Mouse (Mus musculus) heart, adult 2 months (tissue): ENCODE data around the gene Creb3l2. TPM values are rescaled to one million over a fixed set of nuclear protein-coding genes. Genes with fewer than 3 reads are reported as not detected.

Source experiments
- DNase-seq, 2 experiments: peaks; one replicate each; pipeline ENCODE4 v3.0.0; 2021
- H3K27ac ChIP-seq: fragments of 200-600 bp; 2 replicates; pipeline ENCODE4 v1.8.1; 2022
- H3K27me3 ChIP-seq: fragments of 200-500 bp; 2 replicates; pipeline ENCODE4 v1.6.1; 2012; ENCODE audit warnings: mild to moderate bottlenecking, low read length, inconsistent platforms, mixed read lengths; ENCODE audit not compliant: control insufficient read depth, insufficient read depth
- H3K36me3 ChIP-seq: fragments of 200-500 bp; 2 replicates; pipeline ENCODE4 v1.6.1; 2012; ENCODE audit warnings: low read length, inconsistent platforms; ENCODE audit not compliant: control insufficient read depth, insufficient read depth
- H3K4me1 ChIP-seq: fragments of 200-500 bp; 2 replicates; pipeline ENCODE4 v1.6.1; 2011; ENCODE audit warnings: low read length; ENCODE audit not compliant: control insufficient read depth, insufficient read depth
- H3K4me3 ChIP-seq: fragments of 200-600 bp; 2 replicates; pipeline ENCODE4 v1.8.1; 2022
- H3K79me2 ChIP-seq: fragments of 200-500 bp; replicated peaks from 2 replicates; pipeline ENCODE4 v1.6.1; 2012; ENCODE audit warnings: mild to moderate bottlenecking, inconsistent platforms, low read length, moderate library complexity, mixed read lengths; ENCODE audit not compliant: control insufficient read depth, insufficient read depth
- H3K9ac ChIP-seq: fragments of 200-500 bp; 2 replicates; pipeline ENCODE4 v1.6.1; 2012; ENCODE audit warnings: low read depth, mild to moderate bottlenecking, control low read depth, inconsistent platforms, low read length, mixed read lengths
- CTCF ChIP-seq: fragments of 200-600 bp; IDR thresholded peaks from 2 replicates; pipeline ENCODE4 v1.8.1; 2022; ENCODE audit warnings: antibody characterized with exemption, mild to moderate bottlenecking, moderate library complexity
- EP300 ChIP-seq: fragments of 200-500 bp; IDR thresholded peaks from 2 replicates; pipeline ENCODE4 v1.6.1; 2011; ENCODE audit warnings: low read depth, low read length, control low read depth; ENCODE audit not compliant: insufficient read depth
- POLR2A ChIP-seq: fragments of 200-500 bp; IDR thresholded peaks from 2 replicates; pipeline ENCODE4 v1.6.1; 2011; ENCODE audit warnings: mild to moderate bottlenecking, low read depth, low read length, control low read depth; ENCODE audit not compliant: insufficient read depth
- WGBS: fragments of 180-500 bp; shearing (Covaris S2); methylation state at CpG from one replicate; pipeline ENCODE4 v1.1.7; 2018; 5-methylcytosine and 5-hydroxymethylcytosine counted together
- intact Hi-C: fragments of 180-260 bp; cut with DNase I; formaldehyde crosslinking; loops from one replicate; pipeline ENCODE4 v1.15.1; 2025
- polyA plus RNA-seq: library from polyadenylated mRNA; depleted of rRNA; stranded (reverse); fragments of >200 nt; gene quantifications from 2 replicates; pipeline ENCODE4 v1.2.3, GENCODE M21; 2012
- total RNA-seq, 2 experiments: library from RNA; stranded (reverse); gene quantifications; 2 replicates each; pipeline ENCODE4 v1.2.3; 2021

Creb3l2 gene
- total and polyA plus RNA-seq, 3 experiments = 16.7 to 26.5 (median 20.5) TPM

DNA sequence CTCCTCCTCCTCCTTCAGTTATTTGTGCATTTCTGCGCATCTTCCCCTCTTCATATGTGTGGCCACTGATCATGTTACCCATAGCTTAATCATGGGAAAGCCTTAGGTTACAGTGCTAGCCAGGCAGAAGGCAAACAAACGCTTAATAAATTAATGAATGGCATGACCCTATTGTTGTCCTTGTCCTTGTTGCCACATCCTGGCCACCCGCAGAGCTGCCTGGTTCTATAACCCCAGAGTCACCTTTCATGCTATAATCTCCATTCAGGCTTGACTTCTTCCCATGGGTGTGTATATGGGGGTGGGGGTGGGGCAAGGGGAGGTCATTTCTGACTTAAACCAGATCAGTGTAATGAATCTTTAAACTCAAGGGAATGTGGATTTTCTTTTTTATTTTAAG is 37.6 kb downstream of the Creb3l2 start:
- DNase-seq = no peak
- no peak overlapping the region for H3K27ac ChIP-seq

DNA sequence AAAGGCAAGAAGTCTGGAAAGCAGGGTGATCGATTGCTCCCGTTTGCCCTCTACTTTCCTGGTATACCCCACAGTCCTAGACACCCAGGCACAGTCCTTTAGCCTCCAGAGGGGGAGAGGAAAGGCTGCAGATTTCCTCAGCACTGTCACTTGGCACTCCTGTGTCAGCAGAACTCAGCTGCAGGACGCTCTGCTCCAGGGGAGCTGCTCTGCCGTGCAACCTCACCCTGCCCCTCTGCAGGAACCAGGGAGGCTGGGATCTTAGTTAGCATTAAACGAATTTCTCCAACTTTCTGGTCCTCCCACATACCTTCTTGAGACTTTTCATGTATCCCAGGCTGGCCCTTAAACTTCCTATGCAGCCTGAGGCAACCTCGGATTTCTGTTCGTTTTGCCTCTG is 40.0 kb downstream of the Creb3l2 start:
- Histone ChIP-seq H3K36me3 (peaks cover 3% of the 10 kb centered on the region), H3K27ac (peak overlapping the region; percentile 39; the same call in 1 of the 2 replicates), H3K79me2 (peaks cover 1% of the 10 kb centered on the region), H3K27me3 (no peaks in the 10 kb centered on the region), H3K9ac (no peak overlapping the region), H3K4me3 (no peak overlapping the region), H3K4me1 (peaks cover 15% of the 10 kb centered on the region)
- WGBS = 44% methylated on average over 7 of the region's 7 CpGs
- intact Hi-C loops = no loop called here
- DNase-seq = no peak
- TF ChIP-seq EP300 = no peak
- TF ChIP-seq CTCF = no peak
- no peak for TF ChIP-seq POLR2A

More for the DNA sequence above, 37.6 kb downstream of the Creb3l2 start:
- H3K9ac ChIP-seq = no peak overlapping the region
- H3K4me3 ChIP-seq = no peak overlapping the region
- WGBS = 68% methylated on average over 3 of the region's 3 CpGs
- no peak for TF ChIP-seq CTCF
- TF ChIP-seq POLR2A = no peak
- no peak for TF ChIP-seq EP300
- intact Hi-C loops = no loop called here
- peaks cover 10% of the 10 kb centered on the region for H3K4me1 ChIP-seq
- H3K36me3 ChIP-seq = peaks cover 3% of the 10 kb centered on the region
- H3K79me2 ChIP-seq = peaks cover 1% of the 10 kb centered on the region
- no peaks in the 10 kb centered on the region for H3K27me3 ChIP-seq

DNA sequence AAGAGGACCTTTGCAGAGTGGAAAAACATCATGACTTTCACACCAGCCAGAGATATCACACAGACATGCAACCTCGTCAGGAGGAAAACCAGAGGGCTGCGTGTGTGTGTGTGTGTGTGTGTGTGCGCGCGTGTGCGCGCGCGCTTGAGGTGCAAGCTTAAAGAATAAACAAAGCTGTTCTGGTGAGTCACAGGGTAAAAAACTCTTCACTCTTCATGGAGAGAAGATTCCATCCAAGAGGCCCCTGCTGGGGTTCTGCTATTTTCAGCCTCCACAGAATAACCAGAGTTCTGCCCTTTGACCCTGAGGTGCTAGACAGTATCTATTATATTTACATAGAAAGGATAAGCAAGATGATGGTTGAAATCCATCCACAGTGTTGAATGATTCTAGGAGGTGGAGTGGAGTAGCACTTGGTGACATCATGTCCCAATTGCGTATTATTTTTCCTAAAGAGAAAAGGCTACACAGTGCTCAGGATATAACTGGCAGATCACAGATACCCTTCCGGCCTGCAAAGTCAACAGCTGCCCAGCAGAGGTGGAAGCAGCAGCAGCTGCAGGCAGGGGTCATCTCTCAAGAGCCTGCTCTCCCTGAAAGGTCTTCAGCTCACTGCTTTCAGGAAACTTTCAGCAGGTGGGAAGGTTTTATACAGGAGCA is 41.0 kb downstream of the Creb3l2 start:
- 65% methylated on average over 11 of the region's 11 CpGs for WGBS
- Histone ChIP-seq H3K9ac (no peak overlapping the region), H3K36me3 (peaks cover 3% of the 10 kb centered on the region), H3K4me1 (peaks cover 18% of the 10 kb centered on the region), H3K27me3 (no peaks in the 10 kb centered on the region), H3K27ac (peak overlapping the region; percentile 1; the same call in 1 of the 2 replicates), H3K79me2 (peaks cover 1% of the 10 kb centered on the region), H3K4me3 (no peak overlapping the region)
- DNase-seq = no peak
- TF ChIP-seq POLR2A (no peak), CTCF (no peak), EP300 (no peak)
- intact Hi-C loops = no loop called here

DNA sequence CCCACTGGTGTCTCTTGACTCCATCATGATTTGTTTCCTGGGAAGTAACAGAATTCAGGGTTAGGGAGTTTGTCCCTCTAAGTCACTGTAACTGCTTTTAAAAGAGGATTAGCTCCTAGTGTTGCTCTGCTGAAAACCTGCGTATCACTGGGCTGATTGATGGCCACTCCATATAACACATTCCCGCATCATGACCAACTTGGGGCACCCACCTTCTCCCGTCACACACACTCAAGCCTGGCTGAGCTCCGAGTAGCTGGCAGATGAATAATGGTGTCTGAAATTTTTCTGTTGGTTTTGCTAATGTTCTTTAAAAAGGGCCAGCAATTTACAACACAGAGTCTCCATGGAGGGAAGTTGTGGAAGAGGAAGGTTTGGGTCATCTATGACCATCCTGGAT is 41.8 kb downstream of the Creb3l2 start:
- peaks cover 3% of the 10 kb centered on the region for H3K36me3 ChIP-seq
- H3K79me2 ChIP-seq = peaks cover 1% of the 10 kb centered on the region
- peak overlapping the region; percentile 1 for H3K27ac ChIP-seq
- H3K9ac ChIP-seq = no peak overlapping the region
- intact Hi-C loops = no loop called here
- no peaks in the 10 kb centered on the region for H3K27me3 ChIP-seq
- H3K4me3 ChIP-seq = no peak overlapping the region
- DNase-seq = no peak
- TF ChIP-seq POLR2A (no peak), CTCF (no peak)
- WGBS = 95% methylated on average over 4 of the region's 4 CpGs
- peaks cover 24% of the 10 kb centered on the region for H3K4me1 ChIP-seq

DNA sequence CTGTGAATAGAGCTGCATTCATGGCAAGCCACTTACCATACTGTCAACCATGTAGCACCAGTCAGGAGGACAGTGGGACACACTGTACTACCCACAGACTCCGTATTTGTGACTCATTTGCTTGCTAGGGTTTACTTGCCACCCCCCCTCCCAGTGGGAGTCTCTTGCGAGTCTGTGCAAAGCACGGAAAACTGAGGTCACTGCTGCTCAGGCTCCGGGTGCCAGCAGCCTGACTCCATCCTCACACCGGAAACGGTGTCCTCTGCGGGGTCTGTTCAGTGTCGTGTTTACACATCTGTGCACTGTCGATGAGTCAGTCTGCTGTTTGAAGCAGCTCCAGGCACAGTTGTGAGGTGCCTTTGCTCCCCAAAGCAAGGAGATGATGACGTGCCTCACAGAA is 43.0 kb downstream of the Creb3l2 start:
- no peak overlapping the region for H3K9ac ChIP-seq
- H3K36me3 ChIP-seq = peaks cover 3% of the 10 kb centered on the region
- intact Hi-C loops = no loop called here
- peaks cover 24% of the 10 kb centered on the region for H3K4me1 ChIP-seq
- no peak overlapping the region for H3K4me3 ChIP-seq
- peaks cover 3% of the 10 kb centered on the region; the same call in 1 of the 2 replicates for H3K79me2 ChIP-seq
- 25% methylated on average over 10 of the region's 10 CpGs for WGBS
- no peaks in the 10 kb centered on the region for H3K27me3 ChIP-seq
- TF ChIP-seq CTCF (no peak), EP300 (0 out of 2 replicates have a peak, but pooled peaks have one; percentile 56)
- DNase-seq = peak; percentile 53 to 75
- H3K27ac ChIP-seq = no peak overlapping the region; the same call in 1 of the 2 replicates

DNA sequence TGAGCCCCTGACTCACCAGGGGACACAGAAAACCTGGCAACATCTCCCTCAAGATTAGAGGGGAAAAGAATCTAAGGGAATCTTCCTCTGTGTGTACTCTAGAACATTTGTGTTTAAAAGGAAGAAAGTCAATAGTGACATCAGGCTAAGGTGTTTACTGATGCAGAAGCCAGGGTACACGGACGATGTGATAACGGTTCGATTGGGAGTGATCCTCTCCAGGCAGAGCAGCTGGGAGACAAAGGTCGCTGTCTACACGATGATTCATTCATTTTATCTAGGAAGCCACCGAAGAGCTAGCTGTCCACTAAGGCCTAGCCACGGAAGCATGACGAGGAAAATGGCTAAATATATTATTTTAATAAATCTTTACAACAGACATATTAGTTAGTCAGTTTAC is 44.0 kb downstream of the Creb3l2 start:
- H3K79me2 ChIP-seq = peaks cover 3% of the 10 kb centered on the region; the same call in 1 of the 2 replicates
- intact Hi-C loops = no loop called here
- no peak overlapping the region for H3K4me3 ChIP-seq
- H3K36me3 ChIP-seq = peaks cover 3% of the 10 kb centered on the region
- no peak overlapping the region for H3K9ac ChIP-seq
- TF ChIP-seq POLR2A = no peak
- no peak for TF ChIP-seq EP300
- no peak for TF ChIP-seq CTCF
- peaks cover 21% of the 10 kb centered on the region for H3K4me1 ChIP-seq
- no peak for DNase-seq
- no peak overlapping the region for H3K27ac ChIP-seq
- 53% methylated on average over 9 of the region's 9 CpGs for WGBS
- H3K27me3 ChIP-seq = no peaks in the 10 kb centered on the region
